Mouse (Mus musculus) brain, embryonic 14.5 days (tissue): ENCODE results near the gene Csnk1e.

Experiments
- CTCF ChIP-seq: fragments of 200-500 bp; IDR thresholded peaks from 2 replicates; pipeline ENCODE4 v1.5.1; 2012; ENCODE audit warnings: inconsistent platforms, mild to moderate bottlenecking, moderate library complexity, borderline replicate concordance; ENCODE audit not compliant: insufficient read depth, insufficient read length; ENCODE audit errors: extremely low read depth
- POLR2A ChIP-seq: fragments of 200-500 bp; IDR thresholded peaks from 2 replicates; pipeline ENCODE4 v1.6.1; 2012; ENCODE audit warnings: mild to moderate bottlenecking, inconsistent platforms, borderline replicate concordance; ENCODE audit not compliant: poor library complexity, insufficient read depth, insufficient read length, severe bottlenecking; ENCODE audit errors: extremely low read depth

- TF ChIP-seq POLR2A (no peak), CTCF (no peak)
Measured at GRCm38 (mm10) chr15:79411363-79412065, 43.9 kb downstream of the Csnk1e start.
